Mouse (Mus musculus) erythroid progenitor cell, adult 5-6 weeks (primary cell): ENCODE measurements around the gene Smc3. TPM values are rescaled to one million over a fixed set of nuclear protein-coding genes. Genes with fewer than 3 reads are reported as not detected.

Source experiments
- ATAC-seq: replicated peaks from 2 replicates; pipeline ENCODE4 v1.8.0; 2016; ENCODE audit warnings: moderate number of reproducible peaks, mild to moderate bottlenecking, moderate TSS enrichment, inconsistent platforms; ENCODE audit not compliant: poor library complexity, low FRiP score, severe bottlenecking
- total RNA-seq, 2 experiments: library from RNA; stranded (forward) in 1 of 2; stranded (reverse) in 1 of 2; fragments of 150-400 nt in 1 of 2; fragments of 186-747, 209-891 nt in 1 of 2; gene quantifications; 2 replicates each; pipeline versions ENCODE4 v1.2.3 to v1.2.4; 2015 to 2017; ENCODE audit warnings: low replicate concordance in 2 of 2

The Smc3 gene
- total RNA-seq, 2 experiments from 2014 or later, result 138 to 213 TPM

DNA sequence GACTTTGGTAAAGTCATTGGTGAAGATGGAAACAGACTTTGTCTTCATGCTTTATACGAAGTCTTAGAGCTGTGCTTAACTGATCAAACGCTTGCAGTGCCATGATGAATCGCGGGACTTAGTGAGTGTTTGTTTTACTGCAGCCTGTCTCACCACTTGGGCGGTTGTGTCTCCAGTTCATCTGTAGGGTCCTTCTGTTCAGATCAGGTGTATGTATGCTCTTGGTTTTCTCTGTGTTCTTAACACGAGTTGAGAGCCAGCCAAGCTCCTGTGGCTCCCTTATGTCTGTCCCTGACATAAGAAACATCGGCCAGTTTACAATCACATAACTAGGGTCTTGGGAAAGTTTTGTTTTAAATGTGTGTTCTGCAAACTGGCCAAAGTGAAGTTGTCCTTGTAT, 79.8 kb downstream of the Smc3 start:
- ATAC-seq, result no peak

DNA sequence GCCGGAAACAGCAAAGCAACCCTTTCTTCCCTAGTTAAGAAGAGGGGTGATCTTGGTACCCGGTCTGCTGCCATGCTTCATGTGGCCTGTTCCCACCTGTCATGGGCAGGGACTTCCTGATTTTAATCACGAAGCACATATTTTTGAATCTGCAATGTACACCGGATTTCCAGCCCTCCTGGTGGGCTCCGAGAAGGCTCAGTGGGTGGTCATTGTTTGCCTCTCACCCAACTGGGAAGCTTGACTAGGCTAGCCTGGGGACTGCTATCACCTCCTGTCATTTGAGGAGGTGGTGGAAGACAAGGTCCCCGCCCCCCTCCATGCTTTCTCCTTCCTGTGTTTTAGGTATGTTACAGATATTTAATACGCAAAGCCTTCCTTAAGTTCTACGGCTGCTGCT, 82.2 kb downstream of the Smc3 start:
- no peak for ATAC-seq

DNA sequence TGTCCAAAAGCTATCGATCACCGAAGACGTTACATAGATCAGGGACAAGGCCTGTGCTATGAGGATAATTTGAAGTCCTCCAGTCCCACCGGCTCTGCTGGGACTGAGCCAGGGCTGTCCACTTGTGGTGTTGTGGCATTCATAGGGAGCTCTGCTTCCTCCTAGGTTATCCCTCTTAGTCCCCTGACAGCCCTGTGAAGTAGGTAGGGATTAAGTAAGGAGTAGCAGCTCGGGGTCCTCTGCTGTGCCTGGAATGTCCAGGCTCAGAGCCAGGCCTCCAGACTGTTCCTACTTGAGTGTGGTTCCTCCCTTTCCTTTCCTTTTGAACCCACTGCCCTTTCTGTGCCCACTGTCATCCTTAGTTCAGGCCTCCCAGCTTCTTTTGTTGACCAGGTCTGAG, 87.4 kb downstream of the Smc3 start:
- no peak for ATAC-seq

DNA sequence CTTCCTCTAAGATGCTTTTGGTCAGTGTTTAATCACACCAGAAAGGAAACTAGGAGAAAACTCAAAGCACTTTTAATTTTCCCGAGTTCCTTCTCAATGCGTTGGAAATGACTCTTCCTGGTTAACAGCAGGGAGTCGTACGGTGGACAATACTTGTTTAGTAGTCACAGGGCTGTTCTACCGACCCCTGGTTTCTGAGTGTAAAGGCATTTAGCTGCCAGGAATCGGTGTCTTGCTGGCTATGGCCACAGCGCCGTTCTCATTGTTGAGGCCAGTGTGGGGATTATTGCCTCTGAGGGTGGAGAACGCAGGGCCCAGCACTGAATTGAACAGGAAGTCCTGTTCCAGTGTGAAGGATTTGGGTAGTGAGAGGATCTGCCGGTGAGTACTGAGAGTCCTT, 90.6 kb downstream of the Smc3 start:
- no peak for ATAC-seq

DNA sequence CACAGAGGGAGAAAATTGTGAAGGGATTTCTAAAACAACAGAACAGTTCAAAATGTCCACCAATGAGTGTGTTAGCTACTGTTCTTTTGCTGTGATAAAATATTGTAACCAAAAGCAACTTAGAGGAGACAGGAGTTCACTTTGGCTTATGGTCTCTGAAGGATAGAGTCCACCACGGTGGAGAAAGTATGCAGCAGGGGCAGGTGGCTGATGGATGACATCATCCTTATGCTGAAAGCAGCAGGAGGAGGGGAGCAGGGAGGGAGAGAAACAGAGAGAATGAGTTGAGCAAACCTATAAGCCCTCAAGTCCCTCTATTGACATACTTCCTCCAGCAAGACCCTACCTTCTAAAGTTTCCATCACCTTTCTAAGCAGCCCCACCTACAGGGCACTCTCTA, 93.8 kb downstream of the Smc3 start:
- ATAC-seq, result no peak

Other genes with a start within 250 kb of the Smc3 start
- not detected in 2 replicates for gene Gm10197, start 228.6 kb upstream of the Smc3 start, total RNA-seq (2015; ENCODE audit: low replicate concordance)
- gene Gm10197, start 228.6 kb upstream of the Smc3 start, total RNA-seq (2017; ENCODE audit: low replicate concordance), result not detected in 2 replicates
- gene Smndc1, start 209.8 kb upstream of the Smc3 start, total RNA-seq (2015; ENCODE audit: low replicate concordance), result 43.6 and 54.9 TPM in 2 replicates
- gene Smndc1, start 209.8 kb upstream of the Smc3 start, total RNA-seq (2017; ENCODE audit: low replicate concordance), result 31.5 and 32.0 TPM in 2 replicates
- 2.5 and 4.0 TPM in 2 replicates for gene Dusp5, start 71.3 kb upstream of the Smc3 start, total RNA-seq (2015; ENCODE audit: low replicate concordance)
- gene Dusp5, start 71.3 kb upstream of the Smc3 start, total RNA-seq (2017; ENCODE audit: low replicate concordance), result 0.90 and 0.91 TPM in 2 replicates
- gene Nutf2-ps1, start 11.3 kb upstream of the Smc3 start, total RNA-seq (2015; ENCODE audit: low replicate concordance), result 28.8 and 39.8 TPM in 2 replicates
- 11.7 and 35.8 TPM in 2 replicates for gene Nutf2-ps1, start 11.3 kb upstream of the Smc3 start, total RNA-seq (2017; ENCODE audit: low replicate concordance)
- gene Rbm20, start 76.9 kb downstream of the Smc3 start, total RNA-seq (2015; ENCODE audit: low replicate concordance), result not detected in 2 replicates
- gene Rbm20, start 76.9 kb downstream of the Smc3 start, total RNA-seq (2017; ENCODE audit: low replicate concordance), result 0.61 TPM in 1 of 2 replicates, not detected in the other